Mouse (Mus musculus) gonadal fat pad, adult 2 months (tissue): ENCODE results near the gene Epb41l1. TPM values are rescaled to one million over a fixed set of nuclear protein-coding genes. Genes with fewer than 3 reads are reported as not detected.

Source experiments
- DNase-seq: peaks from one replicate; pipeline ENCODE4 v3.0.0-alpha.2; 2012; ENCODE audit warnings: low read depth
- polyA plus RNA-seq: library from polyadenylated mRNA; depleted of rRNA; stranded (reverse); fragments of >200 nt; gene quantifications from 2 replicates; pipeline ENCODE4 v1.2.3, GENCODE M21; 2012

Epb41l1 gene
- polyA plus RNA-seq, 1 experiment = 44.8 TPM

DNA sequence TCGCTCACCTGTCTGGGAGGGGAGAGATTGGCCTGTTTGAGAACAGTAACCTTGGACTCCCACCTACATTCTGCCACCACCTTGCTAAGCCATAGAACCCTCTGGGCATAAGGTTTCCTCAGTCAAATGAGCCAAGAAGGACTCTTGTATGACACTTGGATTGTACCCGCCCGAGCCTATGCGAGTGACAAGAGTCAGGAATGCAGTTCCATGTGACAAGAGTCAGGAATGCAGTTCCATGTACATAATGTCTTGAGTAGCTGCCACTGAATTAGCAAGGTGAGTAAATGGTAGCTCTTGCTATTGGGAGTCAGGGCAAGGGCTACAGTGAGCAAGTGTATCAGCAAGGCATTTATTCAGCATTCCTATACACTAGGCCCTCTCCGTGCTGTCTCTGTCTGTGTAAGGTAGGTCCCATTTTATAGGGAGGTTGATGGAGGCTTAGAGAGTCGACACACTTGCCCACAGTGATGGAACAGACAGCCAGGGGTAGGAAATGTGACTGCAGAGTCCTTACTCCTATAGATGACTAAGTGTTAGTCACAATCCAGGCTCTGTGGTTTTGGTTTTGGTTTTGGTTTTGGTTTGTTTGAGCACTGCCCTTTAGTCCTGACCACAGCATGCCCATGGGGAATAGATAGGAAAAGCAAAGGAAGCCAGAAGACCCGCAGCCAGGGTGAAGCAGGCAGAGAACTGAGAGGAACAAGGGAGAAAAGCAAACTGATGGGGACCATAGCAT is 118.3 kb downstream of the Epb41l1 start:
- DNase-seq = no peak

GRCm38 (mm10) chr2:156540991-156541390 is 120.3 kb downstream of the Epb41l1 start:
- no peak for DNase-seq

GRCm38 (mm10) chr2:156542410-156542809 is 121.7 kb downstream of the Epb41l1 start:
- no peak for DNase-seq

DNA sequence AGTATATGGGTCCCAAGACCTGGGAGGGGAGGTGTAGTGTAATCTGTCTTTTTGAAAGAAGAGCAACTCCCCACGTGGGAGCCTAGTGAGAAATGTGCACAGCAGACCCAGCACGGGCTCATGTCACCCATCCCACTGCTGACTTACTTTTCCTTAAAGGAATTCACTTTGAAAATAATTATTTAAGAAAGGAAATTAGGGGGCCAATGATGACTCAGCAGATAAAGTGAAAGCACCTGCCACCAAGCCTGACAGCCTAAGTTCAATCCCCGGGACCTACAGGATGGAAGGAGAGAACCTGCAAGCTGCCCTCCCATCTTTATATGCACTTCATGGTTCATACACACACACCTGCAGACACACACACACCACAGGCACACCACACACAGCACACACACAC is 123.1 kb downstream of the Epb41l1 start:
- DNase-seq = no peak

GRCm38 (mm10) chr2:156547123-156547891 is 126.6 kb downstream of the Epb41l1 start, which contains the start of gene Aar2:
Gene Aar2, plus strand, starts transcription at chr2:156547584.
- DNase-seq = no peak

GRCm38 (mm10) chr2:156552421-156552820 is 131.7 kb downstream of the Epb41l1 start:
- no peak for DNase-seq

GRCm38 (mm10) chr2:156561808-156562207 is 141.1 kb downstream of the Epb41l1 start:
- DNase-seq = no peak

DNA sequence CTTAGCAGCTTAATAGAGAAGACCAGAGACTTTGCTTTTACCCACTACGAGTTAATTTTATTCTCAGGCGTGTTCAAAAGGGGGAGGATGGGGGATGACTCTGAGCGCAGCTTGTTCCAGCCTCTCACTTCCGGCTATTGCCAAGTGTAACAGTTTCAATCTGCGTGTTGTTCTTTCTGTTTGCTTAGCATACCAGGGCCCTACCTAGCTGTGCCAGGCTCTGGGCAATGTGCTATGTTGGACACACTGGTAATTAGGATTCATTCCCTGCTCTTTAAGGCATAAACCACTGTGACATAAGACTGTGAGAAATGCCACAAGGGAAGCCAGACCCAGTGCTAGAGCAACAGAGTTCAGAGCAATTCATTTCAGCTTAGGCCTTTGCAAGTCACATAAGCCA is 142.8 kb downstream of the Epb41l1 start:
- DNase-seq = no peak

DNA sequence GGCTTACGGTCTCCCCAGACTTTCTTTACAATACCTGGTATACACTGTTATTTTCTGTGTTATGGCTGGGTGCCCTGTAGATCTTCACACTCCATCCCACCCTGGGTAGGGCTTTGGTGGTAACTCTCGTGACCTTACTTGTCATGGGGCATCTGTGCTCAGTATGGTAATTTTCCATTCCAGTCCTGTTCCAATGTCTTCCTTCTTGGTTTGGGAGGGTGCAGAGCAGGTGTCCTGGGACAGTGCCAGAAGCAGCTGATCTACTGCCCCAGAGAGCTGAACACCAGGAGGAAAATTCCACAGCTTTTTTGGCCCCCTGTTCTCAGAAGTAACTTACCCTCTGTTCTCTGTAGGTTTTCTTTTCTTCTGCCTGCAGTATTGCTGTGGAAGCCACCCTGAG is 145.8 kb downstream of the Epb41l1 start:
- DNase-seq = no peak

DNA sequence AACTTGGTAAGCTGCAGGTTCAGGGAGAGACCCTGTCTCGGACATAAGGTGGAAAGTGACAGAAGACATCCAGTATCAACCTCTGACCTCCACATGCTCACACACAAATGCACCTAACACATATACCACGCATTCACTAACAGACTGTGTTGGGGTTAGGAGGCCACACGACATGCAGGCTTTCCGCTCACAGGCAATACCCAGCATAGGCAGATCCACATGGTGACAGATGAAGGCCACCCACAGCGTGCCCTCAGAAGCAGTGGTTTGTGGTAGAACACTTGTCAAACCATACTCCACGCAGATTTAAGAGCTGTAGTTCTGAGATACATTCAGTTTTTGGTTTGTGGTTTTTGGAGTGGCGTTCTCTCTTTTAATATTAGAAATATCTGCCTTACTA is 147.9 kb downstream of the Epb41l1 start:
- no peak for DNase-seq

DNA sequence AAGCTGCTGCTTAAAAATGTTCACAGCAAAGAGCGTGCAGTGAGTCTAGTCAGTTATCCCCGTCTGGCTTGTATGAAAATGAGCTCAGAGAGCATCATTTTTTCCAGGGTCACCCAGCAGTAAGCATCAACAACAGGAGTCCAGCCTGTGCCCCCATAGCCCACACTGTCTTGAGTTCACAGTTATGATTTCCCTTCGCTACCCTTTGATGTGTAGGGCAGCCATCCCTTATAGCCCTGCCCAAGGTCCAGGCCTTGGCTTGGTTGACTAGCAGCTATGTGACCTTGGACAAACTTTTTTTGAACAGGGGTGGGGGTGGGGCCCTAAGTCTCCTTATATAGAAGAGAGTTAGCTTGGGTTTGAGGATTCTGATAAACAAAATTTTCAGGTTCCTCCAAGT is 148.6 kb downstream of the Epb41l1 start:
- no peak for DNase-seq

- no peak for DNase-seq
Measured at GRCm38 (mm10) chr2:156571521-156571920, 150.8 kb downstream of the Epb41l1 start.

DNA sequence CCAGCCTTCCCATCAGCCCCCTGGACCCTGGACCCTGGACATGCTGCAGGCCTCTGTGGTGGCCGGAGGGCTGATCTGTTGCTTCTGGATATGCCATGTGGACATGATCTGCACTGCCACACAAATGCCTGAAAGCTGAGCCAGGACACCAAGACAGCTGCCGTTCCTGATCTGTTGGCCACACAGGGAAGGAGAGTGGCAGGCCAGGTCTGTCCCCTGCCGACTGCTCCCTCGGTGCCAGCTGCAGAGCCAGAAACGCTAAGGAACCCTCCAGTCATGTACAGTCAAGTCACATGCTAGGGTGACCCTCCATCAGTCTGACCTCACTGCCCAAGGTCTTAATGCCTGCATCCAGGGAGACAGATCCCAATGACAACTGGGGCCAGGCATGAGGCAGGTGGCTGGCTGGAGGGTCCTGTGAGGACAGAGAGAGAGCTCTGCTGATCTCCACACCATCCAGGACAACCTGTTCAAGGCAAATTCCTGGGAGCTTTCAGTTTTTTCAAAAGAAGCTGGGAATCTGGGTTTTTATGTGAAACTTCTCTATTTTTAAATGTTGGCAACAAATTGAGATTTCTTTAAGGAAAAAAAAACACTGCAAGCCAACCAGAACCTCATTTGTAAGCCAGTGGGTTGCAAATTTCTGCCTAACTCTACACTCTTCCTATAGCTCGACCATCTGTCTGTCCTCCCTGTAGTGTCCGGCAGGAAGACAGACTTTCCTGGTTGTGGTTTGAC is 156.3 kb downstream of the Epb41l1 start:
- DNase-seq = no peak

- no peak for DNase-seq
Measured at GRCm38 (mm10) chr2:156580507-156580906, 159.8 kb downstream of the Epb41l1 start.

- DNase-seq = no peak
Measured at GRCm38 (mm10) chr2:156581244-156581643, 160.5 kb downstream of the Epb41l1 start.

GRCm38 (mm10) chr2:156582887-156583286 is 162.2 kb downstream of the Epb41l1 start:
- no peak for DNase-seq

DNA sequence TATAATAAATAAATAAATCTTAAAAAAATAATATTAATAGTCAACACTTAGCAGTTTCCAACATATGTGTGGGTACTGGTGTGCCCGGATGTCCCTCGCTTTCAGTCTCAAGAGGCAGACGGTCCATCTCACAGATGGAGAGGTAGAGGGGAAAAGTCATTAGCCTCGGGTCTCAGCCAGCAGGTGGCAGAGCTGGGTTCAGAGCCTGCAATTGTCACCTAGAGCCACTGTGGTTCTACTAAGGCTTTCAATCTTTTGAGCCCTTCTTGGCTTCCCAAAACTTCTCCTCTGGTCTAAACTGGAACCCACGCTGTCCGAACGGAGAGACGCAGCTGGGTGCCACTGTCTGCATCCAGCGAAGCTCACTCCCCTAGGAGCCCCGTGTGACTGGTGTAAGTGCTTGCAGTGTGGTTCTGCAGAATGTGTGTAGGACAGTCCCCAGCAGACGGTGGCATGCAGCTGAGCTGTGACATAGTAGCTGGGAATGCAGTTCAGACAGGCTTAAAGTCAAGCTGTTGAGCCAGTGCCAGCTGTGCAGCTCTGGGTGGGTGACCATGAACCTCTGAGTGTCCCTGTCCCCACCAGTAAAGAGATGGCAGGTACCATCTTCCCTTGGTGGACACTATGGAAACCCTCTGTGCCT is 163.6 kb downstream of the Epb41l1 start:
- DNase-seq = no peak

GRCm38 (mm10) chr2:156584797-156585471 is 164.2 kb downstream of the Epb41l1 start:
- no peak for DNase-seq

GRCm38 (mm10) chr2:156589481-156589880 is 168.8 kb downstream of the Epb41l1 start:
- no peak for DNase-seq
